9 mouse cellular contexts compared by ENCODE assay signal in the genomic region with DNA sequence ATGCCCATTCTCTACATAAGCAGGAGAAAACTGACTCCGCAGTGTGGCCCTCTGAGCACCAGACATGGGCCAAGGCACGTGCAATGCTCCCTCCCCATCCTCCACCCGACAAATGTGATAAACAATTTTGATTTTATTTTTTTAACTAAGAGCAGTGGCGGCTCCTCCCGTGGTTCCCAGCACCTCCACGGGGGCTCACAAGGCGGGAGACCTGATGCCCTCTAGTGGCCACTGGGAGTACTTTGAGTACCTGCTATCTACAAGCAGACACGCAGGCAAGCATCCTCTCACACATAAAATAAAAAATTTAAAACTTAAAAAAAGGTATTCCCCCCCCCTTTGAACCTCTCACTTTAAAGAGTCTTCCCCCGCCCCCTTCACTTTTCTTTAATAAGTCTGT. TPM values are rescaled to one million over a fixed set of nuclear protein-coding genes. Genes with fewer than 3 reads are reported as not detected.
A peak's percentile ranks its signal among the peaks of the same experiment; 100 is the strongest.
DNase-seq lines count a peak whose midpoint lies in the region; TF ChIP-seq lines count a peak whose summit lies in the region.
"Had no signal": no experiment of that assay in that cellular context is flagged by ENCODE, and none has a peak within 500 bp of the region (broad histone marks: within the 10 kb centered on the region; RNA-seq: fewer than 3 reads in every experiment).

No protein-coding gene starts in this region.

- peak; percentile 11 to 59 for DNase-seq in kidney, postnatal 36 days
- no peak for DNase-seq in kidney, postnatal 14 days
- DNase-seq in CH12.LX (ENCODE audit: extremely low read depth): peak; percentile 36
- DNase-seq in naive thymus-derived CD4-positive, alpha-beta T cell, adult 2 months (ENCODE audit: low read depth): peak; percentile 60
- DNase-seq in heart, postnatal 14 days: no peak
- DNase-seq in cerebellum, adult 11-12 months: no peak
- DNase-seq in adrenal gland, postnatal 25 days: no peak

- TF ChIP-seq CTCF in CH12.LX (conservative IDR thresholded peaks at IDR 0.05 in 1 of 2, IDR thresholded peaks at IDR 0.05 in 1 of 2; ENCODE audit: low read depth in 2 of 2, low read length in 2 of 2): peak; percentile 39 to 46; a peak in 3 of 4 replicates
- TF ChIP-seq CTCF in bone marrow macrophage, adult 2 months (IDR thresholded peaks at IDR 0.05; ENCODE audit: low read depth, low read length): peak; percentile 50; the same call in 1 of the 2 replicates

- H3K4me1 ChIP-seq in CH12.LX (ENCODE audit: control insufficient read depth in 1 of 2, insufficient read depth in 2 of 2): peaks cover 9 to 28% of the 10 kb centered on the region in 2 experiments
- H3K4me1 ChIP-seq in bone marrow macrophage, adult 2 months (ENCODE audit: control insufficient read depth, insufficient read depth, low read length): no peaks in the 10 kb centered on the region
- H3K4me1 ChIP-seq: limb, embryonic 12.5 days had no signal

- intact Hi-C loops in heart, postnatal 14 days (cut with DNase I): no loop called here

- H3K79me2 ChIP-seq in CH12.LX (replicated peaks; ENCODE audit: control insufficient read depth, extremely low read depth, insufficient read depth, poor library complexity, severe bottlenecking): no peaks in the 10 kb centered on the region

- H3K4me2 ChIP-seq in CH12.LX (ENCODE audit: insufficient read depth, low read depth, poor library complexity, severe bottlenecking): no peak overlapping the region
- H3K4me2 ChIP-seq: limb, embryonic 12.5 days had no signal

- no peak overlapping the region for H3K9ac ChIP-seq in CH12.LX (ENCODE audit: insufficient read depth, low read depth)
- H3K9ac ChIP-seq: limb, embryonic 12.5 days had no signal

- TF ChIP-seq POLR2A in CH12.LX (IDR thresholded peaks at IDR 0.05; ENCODE audit: low read depth, low read length): no peak
- TF ChIP-seq POLR2A in bone marrow macrophage, adult 2 months (IDR thresholded peaks at IDR 0.05; ENCODE audit: borderline replicate concordance, low read depth, low read length): no peak

- H3K27ac ChIP-seq in CH12.LX (ENCODE audit: insufficient read depth, low read depth): no peak overlapping the region
- H3K27ac ChIP-seq in bone marrow macrophage, adult 2 months (ENCODE audit: insufficient read depth, low read depth, low read length): no peak overlapping the region
- H3K27ac ChIP-seq: limb, embryonic 12.5 days had no signal

- no peaks in the 10 kb centered on the region for H3K27me3 ChIP-seq in CH12.LX (replicated peaks)
- H3K27me3 ChIP-seq: limb, embryonic 12.5 days had no signal

- no peak for TF ChIP-seq EP300 in CH12.LX (IDR thresholded peaks at IDR 0.05; ENCODE audit: low read length)

- in situ Hi-C loops in CH12.LX (cut with MboI; ENCODE audit: low pct_ligation_motif_present, low pct_unique_long_range_greater_than_20kb, low sequenced_read_pairs): no loop called here

- TF ChIP-seq RAD21 in CH12.LX (IDR thresholded peaks at IDR 0.05; ENCODE audit: low read depth, low read length): peak; percentile 6; the same call in 1 of the 2 replicates

- dilution Hi-C loops in CH12.LX (cut with MboI; ENCODE audit: extremely low pct_ligation_motif_present, extremely low pct_unique_long_range_greater_than_20kb, low sequenced_read_pairs): no loop called here

- H3K36me3 ChIP-seq in CH12.LX (replicated peaks in 1 of 2; ENCODE audit: control insufficient read depth in 1 of 2, insufficient read depth in 1 of 2, low read length in 1 of 2): peaks cover 84 to 97% of the 10 kb centered on the region in 2 experiments

- no peaks in the 10 kb centered on the region for H3K9me3 ChIP-seq in CH12.LX (replicated peaks; ENCODE audit: low read length)
- H3K9me3 ChIP-seq: limb, embryonic 12.5 days had no signal

- H3K4me3 ChIP-seq in CH12.LX (replicated peaks in 1 of 3; ENCODE audit: low read depth in 2 of 3, low read length in 2 of 3, poor library complexity in 1 of 3): no peak overlapping the region
- H3K4me3 ChIP-seq in bone marrow macrophage, adult 2 months (ENCODE audit: insufficient read depth, low read length): no peak overlapping the region
- H3K4me3 ChIP-seq: limb, embryonic 12.5 days had no signal

TF ChIP-seq in CH12.LX, 34 proteins besides CTCF, POLR2A, EP300 and RAD21:
- TF ChIP-seq UBTF (IDR thresholded peaks at IDR 0.05; ENCODE audit: low read depth, low read length) (no peak), SMC3 (IDR thresholded peaks at IDR 0.05; ENCODE audit: low read depth, low read length) (peak; percentile 23)

RNA-seq across cellular contexts. Expression of a gene that starts 8.8 kb away (rescaled TPM):
- total RNA-seq in CH12.LX (2012; rRNA removed) (38.4 and 58.8 TPM in 2 replicates), CH12.LX (2014; rRNA removed) (36.9 TPM in 2 replicates)
- 43.2 and 43.6 TPM in 2 replicates for polyA plus RNA-seq in CH12.LX (2012; ENCODE audit: insufficient read length, low read depth)
- 26.0 and 30.9 TPM in 2 replicates for polyA plus RNA-seq in bone marrow macrophage, adult 2 months (2012; ENCODE audit: insufficient read depth, insufficient read length, missing spikeins)
- total RNA-seq in heart, postnatal 14 days (2021): 10 to 100 TPM; 34.8 to 36.6 TPM
- total RNA-seq in adrenal gland, postnatal 25 days (2021): 47.8 and 57.9 TPM in 2 replicates

RNA-seq across cellular contexts. Expression of a gene that starts 36.3 kb away (rescaled TPM):
- total RNA-seq in CH12.LX (2012; rRNA removed): 7.8 and 10.1 TPM in 2 replicates
- 6.3 and 7.1 TPM in 2 replicates for total RNA-seq in CH12.LX (2014; rRNA removed)
- polyA plus RNA-seq in CH12.LX (2012; ENCODE audit: insufficient read length, low read depth): 8.2 and 8.7 TPM in 2 replicates
- polyA plus RNA-seq in bone marrow macrophage, adult 2 months (2012; ENCODE audit: insufficient read depth, insufficient read length, missing spikeins): 15.1 and 18.6 TPM in 2 replicates
- total RNA-seq in heart, postnatal 14 days (2021): 10 to 100 TPM; 44.5 to 48.1 TPM
- total RNA-seq in adrenal gland, postnatal 25 days (2021): 33.0 and 36.1 TPM in 2 replicates

Comparison
In these comparisons a context has a peak if more than half of its experiments do, and no peak if none do; other contexts are left out.
1. DNase-seq: peak in kidney, postnatal 36 days (2 of 2), CH12.LX (single experiment) and naive thymus-derived CD4-positive, alpha-beta T cell, adult 2 months (single experiment); none in kidney, postnatal 14 days (single experiment), heart, postnatal 14 days (0 of 2), cerebellum, adult 11-12 months (single experiment) and adrenal gland, postnatal 25 days (single experiment).